Mouse (Mus musculus): ENCODE results near the gene Ikzf3.

GRCm38 (mm10) chr11:98457367-98458120 lies 88.3 kb downstream of the Ikzf3 start:
- TF ChIP-seq POLR2A (IDR thresholded peaks at IDR 0.05; ENCODE audit: low read depth, low read length) = peak; percentile 29; the same call in 1 of the 2 replicates
- peak; percentile 62 for TF ChIP-seq CTCF (IDR thresholded peaks at IDR 0.05; ENCODE audit: extremely low read depth, insufficient read depth, insufficient read length, insufficient replicate concordance)

All from spleen, adult 2 months (tissue).